Mouse (Mus musculus) macrophage (primary cell): ENCODE data around the gene Anxa11. TPM values are rescaled to one million over a fixed set of nuclear protein-coding genes. Genes with fewer than 3 reads are reported as not detected.
"Not testable (repeated sequence)": the region's sequence is repeated elsewhere in the genome, so short reads cannot be mapped to it uniquely, and the experiment has no call there.

Experiments
- H3K27ac ChIP-seq: fragments of 350-480 bp; formaldehyde crosslinking; 2 replicates; pipeline ENCODE4 v1.9.0; 2021
- H3K36me3 ChIP-seq: fragments of 350-480 bp; formaldehyde crosslinking; 2 replicates; pipeline ENCODE4 v1.9.0; 2021; ENCODE audit errors: inconsistent target
- H3K4me3 ChIP-seq: fragments of 350-480 bp; formaldehyde crosslinking; 2 replicates; pipeline ENCODE4 v1.9.0; 2021; ENCODE audit errors: inconsistent target
- H3K79me2 ChIP-seq: fragments of 350-480 bp; formaldehyde crosslinking; 2 replicates; pipeline ENCODE4 v1.9.0; 2021; ENCODE audit errors: inconsistent target
- WGBS: methylation state at CpG from one replicate; pipeline ENCODE4 v1.1.7; 2026; ENCODE audit warnings: inconsistent platforms; ENCODE audit not compliant: missing documents; 5-methylcytosine and 5-hydroxymethylcytosine counted together
- polyA plus RNA-seq: library from polyadenylated mRNA; stranded (reverse); fragments of 250-400 nt; gene quantifications from 3 replicates; pipeline ENCODE4 v1.2.4, GENCODE M21; 2018; ENCODE audit warnings: inconsistent platforms

Anxa11 gene
- polyA plus RNA-seq, 1 experiment from 2014 or later, result 77.1 TPM

DNA sequence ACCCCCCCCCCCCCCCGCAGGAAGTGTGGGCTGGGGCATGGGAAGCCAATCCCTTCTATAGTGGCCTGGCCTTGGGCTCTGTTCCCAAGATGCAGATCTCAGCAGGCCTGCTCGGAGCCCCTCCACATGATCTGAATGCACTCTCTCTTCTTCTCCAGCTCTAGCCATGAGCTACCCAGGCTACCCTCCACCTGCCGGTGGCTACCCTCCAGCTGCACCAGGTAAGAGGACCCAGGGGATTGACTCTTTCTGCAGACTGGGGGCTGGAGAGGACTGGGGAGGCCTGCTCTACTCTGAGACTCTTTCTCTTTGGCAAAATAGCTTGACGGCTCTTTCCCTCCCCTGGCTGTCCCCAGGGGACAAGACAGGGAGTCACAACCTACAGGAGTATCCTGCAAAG is 26.8 kb downstream of the Anxa11 start:
- H3K36me3 ChIP-seq, result peaks cover 15% of the 10 kb centered on the region
- H3K27ac ChIP-seq, result no peak overlapping the region
- H3K79me2 ChIP-seq, result peaks cover 49% of the 10 kb centered on the region; the same call in 1 of the 2 replicates
- WGBS, result 74% methylated on average over 4 of the region's 4 CpGs
- no peak overlapping the region for H3K4me3 ChIP-seq

GRCm38 (mm10) chr14:25869135-25869878 is 27.4 kb downstream of the Anxa11 start:
- Histone ChIP-seq H3K4me3 (no peak overlapping the region), H3K36me3 (peaks cover 21% of the 10 kb centered on the region), H3K27ac (no peak overlapping the region), H3K79me2 (peaks cover 43% of the 10 kb centered on the region; the same call in 1 of the 2 replicates)
- 78% methylated on average over 9 of the region's 9 CpGs for WGBS

- 96% methylated on average over 8 of the region's 8 CpGs for WGBS
- H3K79me2 ChIP-seq, result peaks cover 8% of the 10 kb centered on the region; the same call in 1 of the 2 replicates
- peaks cover 22% of the 10 kb centered on the region for H3K36me3 ChIP-seq
- no peak overlapping the region for H3K4me3 ChIP-seq
- no peak overlapping the region for H3K27ac ChIP-seq
These were observed 30.8 kb downstream of the Anxa11 start for GRCm38 (mm10) chr14:25872461-25873415.

GRCm38 (mm10) chr14:25876640-25877039 is 34.7 kb downstream of the Anxa11 start:
- WGBS, result no CpG with 5 or more reads among the region's 7 CpGs
- H3K4me3 ChIP-seq, H3K79me2 ChIP-seq, H3K27ac ChIP-seq: not testable (repeated sequence)
- peaks cover 16% of the 10 kb centered on the region for H3K36me3 ChIP-seq

GRCm38 (mm10) chr14:25881769-25882168 is 39.8 kb downstream of the Anxa11 start:
- H3K79me2 ChIP-seq, H3K36me3 ChIP-seq: not testable (repeated sequence)
- WGBS, result no CpG with 5 or more reads among the region's 9 CpGs

GRCm38 (mm10) chr14:25885886-25886285 is 43.9 kb downstream of the Anxa11 start:
- not testable (repeated sequence) for H3K79me2 ChIP-seq, H3K27ac ChIP-seq, H3K4me3 ChIP-seq, H3K36me3 ChIP-seq
- no CpG with 5 or more reads among the region's 12 CpGs for whole genome bisulfite sequencing

More at GRCm38 (mm10) chr14:25881769-25882168, 39.8 kb downstream of the Anxa11 start:
- not testable (repeated sequence) for H3K27ac ChIP-seq, H3K4me3 ChIP-seq

DNA sequence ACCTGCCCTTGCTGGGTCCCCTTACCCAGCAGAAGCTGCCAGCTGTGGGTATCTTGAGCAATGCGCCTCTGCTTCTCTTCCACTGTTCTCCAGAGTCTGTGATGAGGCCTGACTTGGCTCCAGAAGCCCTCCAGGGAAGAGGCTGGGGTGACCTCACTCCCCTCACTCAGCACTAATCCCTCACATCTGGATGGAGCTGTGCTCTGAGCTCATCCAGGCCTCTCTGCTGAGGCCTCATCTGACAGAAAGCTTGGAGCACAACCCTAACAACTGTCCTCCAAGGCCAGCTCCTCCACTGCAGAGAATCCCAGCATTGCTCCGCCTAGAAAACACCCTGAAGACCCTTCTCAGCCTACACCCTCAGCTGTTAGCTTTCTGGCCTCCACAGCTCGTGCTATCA is 52.6 kb downstream of the Anxa11 start:
- WGBS, result no CpG with 5 or more reads among the region's 3 CpGs

DNA sequence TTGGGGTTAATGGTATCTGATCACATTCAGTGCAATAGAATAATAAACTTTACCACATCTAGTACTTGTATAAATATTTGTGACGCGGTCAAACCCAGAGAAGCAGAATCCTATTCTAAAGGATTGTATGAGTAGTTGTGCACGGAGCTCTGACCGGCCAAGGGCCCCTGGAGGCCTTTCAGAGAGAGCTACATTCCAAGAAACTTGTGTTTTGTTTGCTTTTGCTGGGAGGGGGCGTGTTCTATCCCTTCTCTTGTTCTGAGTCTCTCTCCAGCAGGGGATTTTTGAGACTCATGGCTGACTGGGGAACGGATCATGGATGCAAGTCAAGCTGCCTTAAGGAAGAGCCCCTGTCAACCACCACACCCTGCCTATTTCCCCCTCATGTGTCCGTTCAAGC is 53.7 kb downstream of the Anxa11 start:
- WGBS, result no CpG with 5 or more reads among the region's 7 CpGs
- not testable (repeated sequence) for H3K36me3 ChIP-seq, H3K4me3 ChIP-seq, H3K27ac ChIP-seq, H3K79me2 ChIP-seq

More for the DNA sequence above, 52.6 kb downstream of the Anxa11 start:
- H3K36me3 ChIP-seq, H3K27ac ChIP-seq, H3K79me2 ChIP-seq, H3K4me3 ChIP-seq: not testable (repeated sequence)

DNA sequence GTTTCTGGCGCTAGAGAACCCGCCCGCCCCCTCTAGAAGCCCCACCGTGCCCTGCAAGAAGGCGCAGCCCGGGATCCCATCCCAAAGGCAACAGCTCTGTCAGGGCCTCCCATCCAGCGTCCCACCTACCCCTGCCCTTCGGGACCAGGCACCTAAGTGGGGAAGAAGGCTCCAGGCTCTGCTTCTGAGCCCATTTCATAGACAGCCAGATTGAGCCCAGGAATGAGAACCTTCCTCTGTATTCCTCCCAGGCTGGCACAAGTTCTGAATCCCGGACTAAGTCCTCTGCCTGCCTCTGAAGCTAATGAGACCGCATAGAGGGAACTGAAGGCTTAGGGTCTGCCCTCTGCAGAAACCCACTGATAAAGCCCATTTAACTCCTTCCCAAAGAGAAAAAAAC is 61.0 kb downstream of the Anxa11 start, which contains the start of gene Plac9a:
Gene Plac9a, minus strand, starts transcription at position 101 of the 400 bp plus-strand sequence.
- not testable (repeated sequence) for H3K27ac ChIP-seq, H3K4me3 ChIP-seq, H3K36me3 ChIP-seq, H3K79me2 ChIP-seq
- no CpG with 5 or more reads among the region's 10 CpGs for WGBS

GRCm38 (mm10) chr14:25905243-25905642 is 63.3 kb downstream of the Anxa11 start:
- not testable (repeated sequence) for H3K27ac ChIP-seq, H3K4me3 ChIP-seq, H3K36me3 ChIP-seq, H3K79me2 ChIP-seq
- WGBS, result no CpG with 5 or more reads among the region's 5 CpGs

- no CpG with 5 or more reads among the region's 9 CpGs for WGBS
- not testable (repeated sequence) for H3K4me3 ChIP-seq, H3K79me2 ChIP-seq, H3K27ac ChIP-seq, H3K36me3 ChIP-seq
These were observed 65.3 kb downstream of the Anxa11 start for GRCm38 (mm10) chr14:25907272-25907671.

DNA sequence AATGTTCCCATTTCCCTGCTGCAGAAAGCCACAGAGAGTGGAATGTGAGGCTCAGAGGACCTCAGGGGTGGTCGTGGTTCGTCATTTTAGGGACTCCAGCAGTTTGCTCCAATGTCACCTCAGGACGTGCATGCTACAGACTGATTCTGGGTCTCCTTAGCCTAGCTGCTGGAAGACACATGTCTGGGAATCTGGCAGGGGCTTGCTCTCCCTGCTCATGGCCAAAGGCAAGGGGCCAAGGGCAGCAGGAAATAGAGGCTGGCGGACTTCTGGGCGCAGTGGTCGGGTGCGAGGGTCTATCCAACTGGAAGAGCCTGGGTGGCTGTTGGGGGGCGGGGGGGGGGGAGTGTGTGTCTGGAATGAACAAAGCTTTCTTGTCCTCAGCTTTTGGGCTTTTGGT is 67.0 kb downstream of the Anxa11 start:
- no CpG with 5 or more reads among the region's 8 CpGs for WGBS
- not testable (repeated sequence) for H3K4me3 ChIP-seq, H3K79me2 ChIP-seq, H3K27ac ChIP-seq, H3K36me3 ChIP-seq

- not testable (repeated sequence) for H3K79me2 ChIP-seq, H3K27ac ChIP-seq, H3K4me3 ChIP-seq, H3K36me3 ChIP-seq
- no CpG with 5 or more reads among the region's 5 CpGs for WGBS
These were observed 76.6 kb downstream of the Anxa11 start for GRCm38 (mm10) chr14:25918427-25919170.

DNA sequence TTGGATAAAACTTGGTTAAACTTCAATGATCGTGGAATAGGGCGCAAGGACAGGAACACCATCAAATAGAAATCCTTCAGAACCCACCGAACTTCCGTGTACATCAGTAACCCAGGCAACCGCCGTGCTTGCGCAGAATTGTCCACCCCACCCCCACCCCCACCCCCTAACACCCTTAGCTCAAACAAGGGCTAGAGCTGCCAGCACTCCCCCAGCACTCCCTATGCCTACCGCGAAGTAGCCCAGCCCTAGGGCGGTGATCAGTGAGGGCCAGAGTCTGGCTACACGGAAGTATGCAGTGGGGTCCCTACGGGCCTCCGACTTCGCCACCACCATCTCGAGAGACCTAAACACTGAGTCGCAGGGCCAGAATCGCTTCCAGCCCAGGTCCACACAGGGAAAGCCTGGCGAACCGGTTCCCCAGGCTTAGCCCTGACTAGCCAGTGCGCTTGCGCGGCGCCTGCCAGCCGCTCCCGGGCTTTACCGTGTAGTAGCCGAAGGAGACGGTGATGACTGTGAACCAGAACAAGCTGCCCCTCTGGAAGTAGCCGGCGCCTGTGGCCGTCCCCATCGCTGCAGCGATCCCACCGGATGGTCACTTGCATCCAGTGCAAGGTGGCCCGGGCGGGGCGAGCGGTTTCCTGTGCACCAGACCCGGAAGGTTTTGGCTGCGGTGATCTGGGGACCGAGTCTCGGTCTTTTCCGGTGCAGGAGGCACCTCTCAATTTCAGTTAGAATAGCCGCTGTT is 85.0 kb downstream of the Anxa11 start:
- not testable (repeated sequence) for H3K27ac ChIP-seq, H3K79me2 ChIP-seq, H3K4me3 ChIP-seq, H3K36me3 ChIP-seq
- no CpG with 5 or more reads among the region's 44 CpGs for WGBS
